Mouse (Mus musculus): ENCODE measurements around the gene Dock8. TPM values are rescaled to one million over a fixed set of nuclear protein-coding genes. Genes with fewer than 3 reads are reported as not detected.

Gene Dock8
- polyA plus RNA-seq, 1 experiment from 2014 or later = 0.56 TPM

- no peak overlapping the region for H3K27ac ChIP-seq (ENCODE audit: low read length)
- H3K9me3 ChIP-seq (ENCODE audit: control insufficient read depth, low read length) = no peaks in the 10 kb centered on the region
- peaks cover 3% of the 10 kb centered on the region; the same call in 1 of the 2 replicates for H3K4me1 ChIP-seq (replicated peaks; ENCODE audit: control insufficient read depth, insufficient read depth, low read length)
- H3K4me2 ChIP-seq (ENCODE audit: low read length) = no peak overlapping the region
- ATAC-seq = no peak
- H3K4me3 ChIP-seq (replicated peaks; ENCODE audit: low read length) = no peak overlapping the region
- 91% methylated on average over 10 of the region's 10 CpGs for WGBS
- no peaks in the 10 kb centered on the region for H3K36me3 ChIP-seq (ENCODE audit: control insufficient read depth, insufficient read depth)
- no peaks in the 10 kb centered on the region for H3K27me3 ChIP-seq (replicated peaks; ENCODE audit: control insufficient read depth, insufficient read depth, low read length)
- H3K9ac ChIP-seq (replicated peaks; ENCODE audit: low read depth, low read length) = no peak overlapping the region
Measured at GRCm38 (mm10) chr19:24978852-24979842, 20.2 kb upstream of the Dock8 start.

GRCm38 (mm10) chr19:24981294-24981693, 18.0 kb upstream of the Dock8 start:
- H3K4me1 ChIP-seq (replicated peaks; ENCODE audit: control insufficient read depth, insufficient read depth, low read length) = peaks cover 3% of the 10 kb centered on the region; the same call in 1 of the 2 replicates
- H3K9ac ChIP-seq (replicated peaks; ENCODE audit: low read depth, low read length) = no peak overlapping the region
- no peak overlapping the region for H3K27ac ChIP-seq (ENCODE audit: low read length)
- no peaks in the 10 kb centered on the region for H3K27me3 ChIP-seq (replicated peaks; ENCODE audit: control insufficient read depth, insufficient read depth, low read length)
- 43% methylated on average over 8 of the region's 8 CpGs for WGBS
- no peaks in the 10 kb centered on the region for H3K36me3 ChIP-seq (ENCODE audit: control insufficient read depth, insufficient read depth)
- H3K9me3 ChIP-seq (ENCODE audit: control insufficient read depth, low read length) = no peaks in the 10 kb centered on the region
- ATAC-seq = peak; percentile 81
- H3K4me2 ChIP-seq (ENCODE audit: low read length) = no peak overlapping the region
- H3K4me3 ChIP-seq (replicated peaks; ENCODE audit: low read length) = no peak overlapping the region

DNA sequence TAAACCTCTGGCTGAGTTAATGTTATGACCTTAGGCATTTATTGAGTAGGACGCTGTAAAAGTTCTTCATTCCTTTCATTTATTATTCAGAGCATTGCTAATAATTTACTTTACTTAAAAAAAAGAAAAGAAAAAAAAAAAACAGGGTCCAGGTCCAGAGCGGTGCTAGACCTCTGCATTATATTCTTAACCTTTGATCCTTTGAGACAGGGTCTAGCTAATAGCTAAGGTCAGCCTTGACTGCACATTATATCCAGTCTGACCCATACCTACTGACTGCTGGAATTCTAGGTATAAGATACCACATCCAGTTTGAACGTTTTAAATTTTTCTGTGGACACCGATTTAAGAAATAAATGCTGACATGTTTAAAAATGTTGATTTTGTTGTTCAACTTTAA, 16.3 kb upstream of the Dock8 start:
- Histone ChIP-seq H3K9ac (replicated peaks; ENCODE audit: low read depth, low read length) (no peak overlapping the region), H3K36me3 (ENCODE audit: control insufficient read depth, insufficient read depth) (no peaks in the 10 kb centered on the region), H3K27me3 (replicated peaks; ENCODE audit: control insufficient read depth, insufficient read depth, low read length) (no peaks in the 10 kb centered on the region), H3K9me3 (ENCODE audit: control insufficient read depth, low read length) (no peaks in the 10 kb centered on the region), H3K4me3 (replicated peaks; ENCODE audit: low read length) (no peak overlapping the region), H3K4me1 (replicated peaks; ENCODE audit: control insufficient read depth, insufficient read depth, low read length) (peaks cover 3% of the 10 kb centered on the region; the same call in 1 of the 2 replicates), H3K27ac (ENCODE audit: low read length) (no peak overlapping the region), H3K4me2 (ENCODE audit: low read length) (no peak overlapping the region)
- ATAC-seq = no peak
- WGBS = 87% methylated on average over 4 of the region's 4 CpGs

- H3K27me3 ChIP-seq (replicated peaks; ENCODE audit: control insufficient read depth, insufficient read depth, low read length) = no peaks in the 10 kb centered on the region
- no peak overlapping the region for H3K4me2 ChIP-seq (ENCODE audit: low read length)
- no peak for ATAC-seq
- H3K9me3 ChIP-seq (ENCODE audit: control insufficient read depth, low read length) = no peaks in the 10 kb centered on the region
- H3K9ac ChIP-seq (replicated peaks; ENCODE audit: low read depth, low read length) = no peak overlapping the region
- H3K36me3 ChIP-seq (ENCODE audit: control insufficient read depth, insufficient read depth) = no peaks in the 10 kb centered on the region
- WGBS = 82% methylated on average over 7 of the region's 7 CpGs
- no peak overlapping the region for H3K27ac ChIP-seq (ENCODE audit: low read length)
- H3K4me1 ChIP-seq (replicated peaks; ENCODE audit: control insufficient read depth, insufficient read depth, low read length) = peaks cover 3% of the 10 kb centered on the region; the same call in 1 of the 2 replicates
- H3K4me3 ChIP-seq (replicated peaks; ENCODE audit: low read length) = no peak overlapping the region
Measured at GRCm38 (mm10) chr19:24983857-24984498, 15.4 kb upstream of the Dock8 start.

- no peak overlapping the region for H3K27ac ChIP-seq (ENCODE audit: low read length)
- no peak overlapping the region for H3K4me2 ChIP-seq (ENCODE audit: low read length)
- H3K27me3 ChIP-seq (replicated peaks; ENCODE audit: control insufficient read depth, insufficient read depth, low read length) = no peaks in the 10 kb centered on the region
- WGBS = 93% methylated on average over 2 of the region's 2 CpGs
- no peak overlapping the region for H3K9ac ChIP-seq (replicated peaks; ENCODE audit: low read depth, low read length)
- H3K9me3 ChIP-seq (ENCODE audit: control insufficient read depth, low read length) = no peaks in the 10 kb centered on the region
- H3K4me3 ChIP-seq (replicated peaks; ENCODE audit: low read length) = no peak overlapping the region
- H3K4me1 ChIP-seq (replicated peaks; ENCODE audit: control insufficient read depth, insufficient read depth, low read length) = peaks cover 3% of the 10 kb centered on the region; the same call in 1 of the 2 replicates
- no peak for ATAC-seq
- no peaks in the 10 kb centered on the region for H3K36me3 ChIP-seq (ENCODE audit: control insufficient read depth, insufficient read depth)
Measured at GRCm38 (mm10) chr19:24985045-24985444, 14.3 kb upstream of the Dock8 start.

DNA sequence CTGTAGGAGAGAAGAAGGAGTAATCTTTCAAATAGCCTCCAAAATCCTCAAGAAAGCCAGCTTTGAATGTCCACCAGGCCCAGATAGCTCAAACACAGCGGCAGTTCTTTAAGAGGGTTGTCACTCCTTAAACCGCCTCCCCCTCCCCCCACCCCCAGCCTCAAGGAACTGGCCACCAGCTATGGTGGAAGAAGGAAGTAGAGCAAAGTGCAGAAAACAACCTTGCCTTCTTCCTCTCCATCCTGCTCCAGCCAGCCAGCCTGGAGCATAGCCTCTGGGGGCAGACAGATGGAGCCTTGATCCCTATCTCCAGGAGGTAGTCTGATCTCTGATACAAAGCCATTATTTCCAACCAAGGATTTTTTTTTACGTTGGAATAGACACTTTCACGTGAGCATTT, 12.0 kb upstream of the Dock8 start:
- 81% methylated on average over 4 of the region's 4 CpGs for WGBS
- ATAC-seq = no peak
- Histone ChIP-seq H3K27me3 (replicated peaks; ENCODE audit: control insufficient read depth, insufficient read depth, low read length) (no peaks in the 10 kb centered on the region), H3K4me2 (ENCODE audit: low read length) (no peak overlapping the region), H3K4me1 (replicated peaks; ENCODE audit: control insufficient read depth, insufficient read depth, low read length) (no peaks in the 10 kb centered on the region), H3K9me3 (ENCODE audit: control insufficient read depth, low read length) (no peaks in the 10 kb centered on the region), H3K36me3 (ENCODE audit: control insufficient read depth, insufficient read depth) (no peaks in the 10 kb centered on the region), H3K4me3 (replicated peaks; ENCODE audit: low read length) (no peak overlapping the region), H3K27ac (ENCODE audit: low read length) (no peak overlapping the region), H3K9ac (replicated peaks; ENCODE audit: low read depth, low read length) (no peak overlapping the region)

GRCm38 (mm10) chr19:24988831-24989230, 10.5 kb upstream of the Dock8 start:
- Histone ChIP-seq H3K9me3 (ENCODE audit: control insufficient read depth, low read length) (no peaks in the 10 kb centered on the region), H3K27me3 (replicated peaks; ENCODE audit: control insufficient read depth, insufficient read depth, low read length) (no peaks in the 10 kb centered on the region), H3K4me1 (replicated peaks; ENCODE audit: control insufficient read depth, insufficient read depth, low read length) (no peaks in the 10 kb centered on the region), H3K27ac (ENCODE audit: low read length) (no peak overlapping the region), H3K4me2 (ENCODE audit: low read length) (no peak overlapping the region), H3K9ac (replicated peaks; ENCODE audit: low read depth, low read length) (no peak overlapping the region), H3K36me3 (ENCODE audit: control insufficient read depth, insufficient read depth) (no peaks in the 10 kb centered on the region), H3K4me3 (replicated peaks; ENCODE audit: low read length) (no peak overlapping the region)
- WGBS = 69% methylated on average over 5 of the region's 5 CpGs
- ATAC-seq = no peak

DNA sequence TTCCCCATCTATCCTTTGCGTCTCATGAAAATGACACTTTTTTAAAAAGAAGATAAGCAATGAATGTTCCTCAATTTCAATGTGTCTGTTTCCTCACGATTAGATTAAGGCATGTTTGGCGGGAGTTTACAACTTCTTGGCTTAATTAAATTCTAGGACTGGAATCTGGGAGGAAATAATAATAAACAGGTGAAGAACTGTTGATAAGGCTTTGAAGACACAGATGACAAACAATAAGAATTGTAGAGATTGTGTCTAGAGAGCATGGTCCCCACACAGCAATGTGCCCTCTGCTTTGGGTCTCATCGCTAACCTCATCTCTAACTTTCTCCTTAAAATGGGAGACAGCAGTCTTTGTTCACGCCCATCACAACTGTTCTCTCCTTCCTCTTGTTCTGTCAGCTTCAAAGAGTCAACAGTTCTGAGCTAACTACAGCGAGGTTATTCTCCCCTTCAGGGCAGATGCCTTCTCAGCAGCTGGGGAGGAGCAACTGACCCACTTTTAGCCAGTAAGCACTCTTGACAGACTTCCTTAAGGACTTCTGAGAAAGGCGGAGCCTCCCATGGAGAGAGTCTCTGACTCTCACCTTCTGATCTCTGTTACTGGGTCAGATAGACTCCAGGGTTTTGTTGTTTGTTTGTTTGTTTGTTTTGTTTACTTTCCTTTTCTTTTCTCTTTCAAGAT, 9.1 kb upstream of the Dock8 start:
- 81% methylated on average over 7 of the region's 7 CpGs for WGBS
- H3K4me1 ChIP-seq (replicated peaks; ENCODE audit: control insufficient read depth, insufficient read depth, low read length) = no peaks in the 10 kb centered on the region
- no peak overlapping the region for H3K27ac ChIP-seq (ENCODE audit: low read length)

GRCm38 (mm10) chr19:24993526-24993925, 5.8 kb upstream of the Dock8 start:
- Histone ChIP-seq H3K4me3 (replicated peaks; ENCODE audit: low read length) (no peak overlapping the region), H3K4me2 (ENCODE audit: low read length) (no peak overlapping the region), H3K9me3 (ENCODE audit: control insufficient read depth, low read length) (no peaks in the 10 kb centered on the region), H3K27me3 (replicated peaks; ENCODE audit: control insufficient read depth, insufficient read depth, low read length) (peaks cover 15% of the 10 kb centered on the region), H3K36me3 (ENCODE audit: control insufficient read depth, insufficient read depth) (no peaks in the 10 kb centered on the region), H3K4me1 (replicated peaks; ENCODE audit: control insufficient read depth, insufficient read depth, low read length) (no peaks in the 10 kb centered on the region), H3K27ac (ENCODE audit: low read length) (no peak overlapping the region), H3K9ac (replicated peaks; ENCODE audit: low read depth, low read length) (no peak overlapping the region)
- no peak for ATAC-seq
- 66% methylated on average over 6 of the region's 6 CpGs for WGBS

More for the DNA sequence above, 9.1 kb upstream of the Dock8 start:
- ATAC-seq = no peak
- Histone ChIP-seq H3K9ac (replicated peaks; ENCODE audit: low read depth, low read length) (no peak overlapping the region), H3K9me3 (ENCODE audit: control insufficient read depth, low read length) (no peaks in the 10 kb centered on the region), H3K36me3 (ENCODE audit: control insufficient read depth, insufficient read depth) (no peaks in the 10 kb centered on the region), H3K4me3 (replicated peaks; ENCODE audit: low read length) (no peak overlapping the region), H3K27me3 (replicated peaks; ENCODE audit: control insufficient read depth, insufficient read depth, low read length) (no peaks in the 10 kb centered on the region), H3K4me2 (ENCODE audit: low read length) (no peak overlapping the region)
